In the genomic region with DNA sequence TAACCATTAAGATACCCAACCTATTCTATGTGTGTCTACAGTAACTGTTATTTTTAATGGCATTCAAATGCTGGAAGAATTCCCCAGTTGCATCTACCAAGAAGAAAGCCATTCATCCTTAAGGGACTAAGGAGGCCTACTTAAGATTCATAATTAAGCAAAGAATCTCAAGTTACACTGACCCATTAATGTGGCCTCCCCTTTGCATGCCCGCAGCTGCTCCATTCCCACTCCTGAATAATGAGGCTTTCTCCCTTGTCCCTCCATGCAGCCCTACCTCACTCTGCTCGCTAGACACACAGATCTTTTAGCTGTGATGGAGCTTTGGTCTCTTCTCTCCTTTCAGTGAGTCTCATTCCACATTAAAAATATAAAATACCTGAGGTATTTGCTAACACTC, we compare ENCODE assay signal across 15 mouse cellular contexts. TPM values are rescaled to one million over a fixed set of nuclear protein-coding genes. Genes with fewer than 3 reads are reported as not detected.
DNase-seq lines count a peak whose midpoint lies in the region; ATAC-seq and TF ChIP-seq lines count a peak whose summit lies in the region.
"Had no signal": no experiment of that assay in that cellular context is flagged by ENCODE, and none has a peak within 500 bp of the region (broad histone marks: within the 10 kb centered on the region; RNA-seq: fewer than 3 reads in every experiment).

No protein-coding gene starts in this region.

- H3K27me3 ChIP-seq in intestine, embryonic 14.5 days (replicated peaks; ENCODE audit: control insufficient read depth, insufficient read depth, low read length): no peaks in the 10 kb centered on the region
- no peaks in the 10 kb centered on the region for H3K27me3 ChIP-seq in intestine, postnatal 0 days (replicated peaks; ENCODE audit: control insufficient read depth, insufficient read depth, low read length)
- H3K27me3 ChIP-seq in embryonic facial prominence, embryonic 14.5 days (replicated peaks; ENCODE audit: control insufficient read depth, insufficient read depth, low read length): no peaks in the 10 kb centered on the region
- H3K27me3 ChIP-seq in hindbrain, embryonic 16.5 days (replicated peaks; ENCODE audit: control insufficient read depth, insufficient read depth, low read length): no peaks in the 10 kb centered on the region

- H3K9me3 ChIP-seq in intestine, embryonic 14.5 days (ENCODE audit: control insufficient read depth, low read length): no peaks in the 10 kb centered on the region
- H3K9me3 ChIP-seq in intestine, postnatal 0 days (ENCODE audit: control insufficient read depth): no peaks in the 10 kb centered on the region
- H3K9me3 ChIP-seq in embryonic facial prominence, embryonic 14.5 days (ENCODE audit: control insufficient read depth, low read length): no peaks in the 10 kb centered on the region
- no peaks in the 10 kb centered on the region for H3K9me3 ChIP-seq in hindbrain, embryonic 16.5 days (ENCODE audit: control insufficient read depth, low read length)

- H3K4me3 ChIP-seq in intestine, embryonic 14.5 days (ENCODE audit: low read depth, low read length): no peak overlapping the region
- no peak overlapping the region for H3K4me3 ChIP-seq in intestine, postnatal 0 days (ENCODE audit: low read depth, low read length)
- no peak overlapping the region for H3K4me3 ChIP-seq in embryonic facial prominence, embryonic 14.5 days (ENCODE audit: low read depth, low read length)
- H3K4me3 ChIP-seq in hindbrain, embryonic 16.5 days (ENCODE audit: low read length): no peak overlapping the region
- H3K4me3 ChIP-seq: heart, adult 2 months had no signal

- no peak for TF ChIP-seq CTCF in intestine, postnatal 0 days (IDR thresholded peaks at IDR 0.05; ENCODE audit: low read depth)

- no peak overlapping the region for H3K27ac ChIP-seq in intestine, embryonic 14.5 days (ENCODE audit: low read depth)
- H3K27ac ChIP-seq in intestine, postnatal 0 days (ENCODE audit: low read depth, low read length): no peak overlapping the region
- H3K27ac ChIP-seq in embryonic facial prominence, embryonic 14.5 days (replicated peaks; ENCODE audit: low read depth, low read length): no peak overlapping the region
- H3K27ac ChIP-seq in hindbrain, embryonic 16.5 days (ENCODE audit: low read depth, low read length): no peak overlapping the region
- H3K27ac ChIP-seq: heart, adult 2 months had no signal

- DNase-seq in intestine, embryonic 14.5 days (ENCODE audit: low spot score): peak; percentile 34
- DNase-seq in Muller cell, postnatal 12 days (ENCODE audit: inconsistent ontology term): peak; percentile 25
- DNase-seq in embryonic facial prominence, embryonic 14.5 days (ENCODE audit: low spot score): peak; percentile 46
- DNase-seq in yolk sac, embryonic 10.5 days (ENCODE audit: low spot score): no peak
- DNase-seq: cerebellum, adult 9-10 months; heart, adult 2 months; kidney, adult 8-10 months; lung, adult 18-20 months; right cerebral cortex, postnatal 25 days; thymus, adult 18-20 months had no signal

- 65% methylated on average over 2 of the region's 2 CpGs for WGBS in intestine, embryonic 14.5 days
- WGBS in intestine, postnatal 0 days: 65% methylated on average over 2 of the region's 2 CpGs
- 32% methylated on average over 2 of the region's 2 CpGs for WGBS in embryonic facial prominence, embryonic 14.5 days
- whole genome bisulfite sequencing in hindbrain, embryonic 16.5 days: 16% methylated on average over 2 of the region's 2 CpGs

- no peak overlapping the region for H3K4me2 ChIP-seq in intestine, embryonic 14.5 days (ENCODE audit: low read length)
- H3K4me2 ChIP-seq in intestine, postnatal 0 days (replicated peaks; ENCODE audit: low read depth): no peak overlapping the region
- H3K4me2 ChIP-seq in embryonic facial prominence, embryonic 14.5 days (ENCODE audit: low read depth, low read length): no peak overlapping the region
- H3K4me2 ChIP-seq in hindbrain, embryonic 16.5 days (ENCODE audit: low read length): no peak overlapping the region

- H3K36me3 ChIP-seq in intestine, embryonic 14.5 days (ENCODE audit: control insufficient read depth, insufficient read depth, low read length): no peaks in the 10 kb centered on the region
- no peaks in the 10 kb centered on the region for H3K36me3 ChIP-seq in intestine, postnatal 0 days (ENCODE audit: control insufficient read depth, insufficient read depth)
- no peaks in the 10 kb centered on the region for H3K36me3 ChIP-seq in embryonic facial prominence, embryonic 14.5 days (ENCODE audit: control insufficient read depth, insufficient read depth, low read length)
- no peaks in the 10 kb centered on the region for H3K36me3 ChIP-seq in hindbrain, embryonic 16.5 days (ENCODE audit: control insufficient read depth, insufficient read depth, low read length)

- peaks cover 9% of the 10 kb centered on the region for H3K4me1 ChIP-seq in intestine, embryonic 14.5 days (replicated peaks; ENCODE audit: control insufficient read depth, insufficient read depth, low read length)
- H3K4me1 ChIP-seq in intestine, postnatal 0 days (replicated peaks; ENCODE audit: control insufficient read depth, insufficient read depth, low read length): no peaks in the 10 kb centered on the region
- H3K4me1 ChIP-seq in embryonic facial prominence, embryonic 14.5 days (ENCODE audit: control insufficient read depth, insufficient read depth, low read length): peaks cover 10% of the 10 kb centered on the region
- H3K4me1 ChIP-seq in hindbrain, embryonic 16.5 days (ENCODE audit: control insufficient read depth, insufficient read depth, low read depth, low read length): peaks cover 8% of the 10 kb centered on the region

- no peak for ATAC-seq in intestine, embryonic 14.5 days (replicated peaks; ENCODE audit: low FRiP score, low TSS enrichment, low read depth)
- ATAC-seq in intestine, postnatal 0 days: no peak
- 0 out of 2 replicates have a peak, but pooled peaks have one; percentile 47 for ATAC-seq in embryonic facial prominence, embryonic 14.5 days (ENCODE audit: low read depth)
- ATAC-seq in hindbrain, embryonic 16.5 days: 0 out of 2 replicates have a peak, but pooled peaks have one; percentile 34
- no peak for ATAC-seq in inflammation-experienced regulatory T-cells, adult 6 months

- H3K9ac ChIP-seq in intestine, embryonic 14.5 days (ENCODE audit: low read length): no peak overlapping the region
- H3K9ac ChIP-seq in intestine, postnatal 0 days (ENCODE audit: low read depth, low read length): no peak overlapping the region
- H3K9ac ChIP-seq in embryonic facial prominence, embryonic 14.5 days (ENCODE audit: low read depth, low read length): no peak overlapping the region
- H3K9ac ChIP-seq in hindbrain, embryonic 16.5 days (ENCODE audit: low read depth, low read length): no peak overlapping the region

RNA-seq across cellular contexts. Expression of gene Gm10300, which starts 40.3 kb away (rescaled TPM):
- 0.09 TPM in 1 of 2 replicates, not detected in the other for polyA plus RNA-seq in intestine, embryonic 14.5 days (2014; fragmentation: Nextera tagmentation; extraction: Ambion mirVana)
- polyA plus RNA-seq in intestine, postnatal 0 days (2015; fragmentation: Nextera tagmentation; extraction: Ambion mirVana): 0.08 and 0.09 TPM in 2 replicates
- 0.07 and 0.14 TPM in 2 replicates for polyA plus RNA-seq in embryonic facial prominence, embryonic 14.5 days (2014; fragmentation: Nextera tagmentation; extraction: Ambion mirVana)
- polyA plus RNA-seq in hindbrain, embryonic 16.5 days (2015; fragmentation: Nextera tagmentation; extraction: Ambion mirVana): 0.09 TPM in 1 of 2 replicates, not detected in the other
- not detected for polyA plus RNA-seq in inflammation-experienced regulatory T-cells, adult 6 months (2017; shearing (Covaris generic))
- polyA plus RNA-seq: C2C12; neural tube, embryonic 14.5 days had no signal

RNA-seq across cellular contexts. Expression of gene Epb41, which starts 40.9 kb away (rescaled TPM):
- polyA plus RNA-seq in intestine, embryonic 14.5 days (2014; fragmentation: Nextera tagmentation; extraction: Ambion mirVana): 59.6 and 65.1 TPM in 2 replicates
- 22.2 TPM in 2 replicates for polyA plus RNA-seq in intestine, postnatal 0 days (2015; fragmentation: Nextera tagmentation; extraction: Ambion mirVana)
- 64.9 and 65.1 TPM in 2 replicates for polyA plus RNA-seq in embryonic facial prominence, embryonic 14.5 days (2014; fragmentation: Nextera tagmentation; extraction: Ambion mirVana)
- 43.1 and 60.9 TPM in 2 replicates for polyA plus RNA-seq in hindbrain, embryonic 16.5 days (2015; fragmentation: Nextera tagmentation; extraction: Ambion mirVana)
- polyA plus RNA-seq in inflammation-experienced regulatory T-cells, adult 6 months (2017; shearing (Covaris generic)): 10 to 100 TPM; 28.0 to 33.5 (median 31.8) TPM

Comparison
In these comparisons a context has a peak if more than half of its experiments do, and no peak if none do; other contexts are left out.
1. ATAC-seq: peak in embryonic facial prominence, embryonic 14.5 days (single experiment) and hindbrain, embryonic 16.5 days (single experiment); none in intestine, embryonic 14.5 days (single experiment), intestine, postnatal 0 days (single experiment) and inflammation-experienced regulatory T-cells, adult 6 months (single experiment).